Mouse (Mus musculus) adrenal gland, postnatal 4 days (tissue): ENCODE data around the gene Frmd5. TPM values are rescaled to one million over a fixed set of nuclear protein-coding genes. Genes with fewer than 3 reads are reported as not detected.
A peak's percentile ranks its signal among the peaks of the same experiment; 100 is the strongest.
"Not testable (repeated sequence)": the region's sequence is repeated elsewhere in the genome, so short reads cannot be mapped to it uniquely, and the experiment has no call there.

Source experiments
- DNase-seq, 2 experiments: peaks; one replicate each; pipeline ENCODE4 v3.0.0; 2021 to 2022; ENCODE audit warnings: low spot score in 2 of 2, mixed read lengths in 2 of 2
- long read RNA-seq, 2 experiments: library from polyadenylated mRNA; stranded (forward); transcript quantifications; one replicate each; pipeline ENCODE4 v2.0.0; 2021
- total RNA-seq, 2 experiments: library from RNA; stranded (reverse); gene quantifications; 2 replicates each; pipeline ENCODE4 v1.2.3; 2021

The Frmd5 gene
- total RNA-seq, result 100 to 1,000 TPM in 1 of 2 experiments, 10 to 100 TPM in 1; 88.1 to 103 TPM
- long read RNA-seq, experiment 1, partial matches to known transcripts, result 6 of 13 reads
- long read RNA-seq, experiment 1, other reads (novel, unspliced or antisense), result 7 of 13 reads
- long read RNA-seq, experiment 2, partial matches to known transcripts, result 11 of 33 reads
- long read RNA-seq, experiment 2, other reads (novel, unspliced or antisense), result 22 of 33 reads

GRCm38 (mm10) chr2:121806959-121807653 is at the start of gene Frmd5:
TSS of gene Frmd5 (minus strand) at chr2:121807087.
- DNase-seq, result peak; percentile 73 to 81

- no peak for DNase-seq
These were observed 47.1 kb upstream of the Frmd5 start for GRCm38 (mm10) chr2:121853974-121854373.

DNA sequence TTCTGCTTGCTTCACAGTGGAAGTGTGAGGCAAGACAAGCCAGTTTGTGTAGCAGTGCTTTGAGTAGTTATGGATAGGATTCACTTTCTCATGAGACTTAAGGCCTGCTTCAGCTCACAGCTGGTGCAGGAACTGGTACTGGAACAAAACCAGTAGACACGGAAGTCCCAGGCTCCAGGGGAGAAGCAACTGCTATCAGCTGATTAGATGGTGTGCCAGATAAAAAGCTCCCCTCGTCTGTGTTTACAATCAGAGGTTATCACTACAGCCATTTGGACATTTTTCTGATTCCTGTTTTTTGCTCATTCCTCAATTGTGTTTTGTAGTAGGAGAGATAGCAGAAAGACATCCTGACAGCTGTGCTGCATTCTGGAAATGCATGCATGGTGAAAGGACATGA is 45.2 kb upstream of the Frmd5 start:
- DNase-seq, result no peak

GRCm38 (mm10) chr2:121846050-121846449 is 39.2 kb upstream of the Frmd5 start:
- no peak for DNase-seq

DNA sequence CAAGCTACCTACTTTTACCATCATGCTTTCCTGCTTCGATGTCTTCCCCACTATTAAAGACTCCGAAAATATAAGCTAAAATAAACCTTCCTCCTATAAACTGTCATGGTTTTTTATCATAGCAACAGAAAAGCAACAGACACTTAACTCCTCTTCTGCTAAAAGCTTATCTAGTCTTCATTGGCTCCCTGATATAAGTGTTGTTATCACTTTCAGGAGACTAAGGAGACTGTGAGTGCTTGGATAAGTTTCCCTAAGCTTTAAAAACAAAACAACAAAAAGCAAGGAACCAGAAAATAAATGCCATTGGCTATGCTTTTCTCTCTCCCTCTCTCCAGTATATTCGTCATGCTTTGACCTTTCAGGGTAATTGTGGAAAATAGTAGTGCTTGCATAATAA is 35.4 kb upstream of the Frmd5 start:
- no peak for DNase-seq

DNA sequence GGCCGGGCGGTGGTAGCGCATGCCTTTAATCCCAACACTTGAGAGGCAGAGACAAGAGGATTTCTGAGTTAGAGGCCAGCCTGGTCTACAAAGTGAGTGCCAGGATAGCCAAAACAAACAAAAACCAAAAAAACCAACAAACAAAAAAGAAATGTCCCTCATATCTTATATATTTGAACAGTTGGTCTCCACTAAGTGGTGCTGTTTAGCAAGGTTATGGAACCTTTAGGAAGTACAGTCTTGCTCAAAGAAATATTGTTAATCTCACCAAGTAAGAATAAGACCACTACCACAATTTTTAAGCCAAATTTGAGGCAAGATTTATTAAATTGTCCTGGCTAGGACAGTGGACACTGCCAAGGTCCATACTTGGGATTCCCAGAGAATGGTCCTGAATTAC is 34.6 kb upstream of the Frmd5 start:
- no peak for DNase-seq

DNA sequence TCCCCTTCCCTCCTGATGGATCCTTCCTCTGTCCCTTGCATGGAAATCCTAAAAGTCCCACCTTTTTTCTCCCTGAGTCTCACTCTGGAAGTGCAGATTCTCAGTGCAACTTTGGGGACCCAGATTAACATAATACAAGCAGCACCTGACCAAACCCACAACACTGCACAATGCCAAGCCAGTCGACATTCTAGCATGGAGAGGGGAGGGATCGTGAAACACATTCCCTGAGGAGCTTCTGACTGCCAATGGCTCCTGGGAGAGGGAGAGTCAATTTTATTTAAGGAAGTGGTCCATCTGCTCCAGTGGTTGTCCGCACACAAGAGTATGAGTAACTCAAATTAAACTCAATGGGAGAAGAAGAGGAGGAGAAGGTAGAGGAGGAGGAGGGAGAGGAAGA is 28.0 kb upstream of the Frmd5 start:
- DNase-seq, result no peak

GRCm38 (mm10) chr2:121832484-121832894 is 25.6 kb upstream of the Frmd5 start:
- peak in 1 of 2 experiments; percentile 32 for DNase-seq

- DNase-seq, result no peak
These were observed 21.5 kb upstream of the Frmd5 start for GRCm38 (mm10) chr2:121828411-121828810.

DNA sequence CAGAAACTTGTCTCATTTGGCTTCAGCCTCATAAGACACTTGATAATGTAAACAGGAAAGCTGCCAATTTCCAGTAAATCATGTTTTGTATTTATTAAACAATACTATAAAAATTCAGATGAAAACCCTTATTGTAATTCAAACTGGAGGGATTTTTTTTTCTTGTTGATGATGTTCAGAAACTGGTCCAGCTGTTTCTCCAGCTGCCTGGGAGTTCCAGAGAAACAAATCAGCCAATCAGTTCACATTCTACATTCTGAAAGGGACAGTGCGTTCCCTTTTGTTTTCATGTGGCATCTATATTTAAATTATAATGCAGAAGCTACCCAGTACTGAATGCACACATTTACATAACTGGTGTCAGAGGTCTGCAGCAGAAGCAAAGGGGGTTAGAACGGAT is 19.3 kb upstream of the Frmd5 start:
- no peak for DNase-seq

DNA sequence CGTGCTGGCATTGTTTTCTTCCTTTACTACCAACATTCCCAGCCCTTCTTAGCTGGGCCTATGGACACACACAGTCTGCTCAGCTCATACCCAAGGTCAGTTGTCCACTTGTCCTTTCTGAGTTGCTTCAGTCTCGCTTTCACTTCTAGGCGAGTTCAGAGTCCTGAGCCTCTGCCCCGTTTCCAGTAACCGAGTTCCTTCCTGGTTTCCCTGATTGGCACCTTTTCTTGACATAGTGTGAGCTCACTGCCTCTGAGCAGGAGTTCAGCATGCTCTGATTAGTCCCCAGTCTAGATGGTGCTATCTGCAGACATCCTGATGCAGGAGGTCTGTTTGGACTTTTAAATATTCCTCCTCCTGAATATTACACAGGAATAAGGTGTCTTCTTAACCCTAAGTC is 17.8 kb upstream of the Frmd5 start:
- DNase-seq, result no peak

DNA sequence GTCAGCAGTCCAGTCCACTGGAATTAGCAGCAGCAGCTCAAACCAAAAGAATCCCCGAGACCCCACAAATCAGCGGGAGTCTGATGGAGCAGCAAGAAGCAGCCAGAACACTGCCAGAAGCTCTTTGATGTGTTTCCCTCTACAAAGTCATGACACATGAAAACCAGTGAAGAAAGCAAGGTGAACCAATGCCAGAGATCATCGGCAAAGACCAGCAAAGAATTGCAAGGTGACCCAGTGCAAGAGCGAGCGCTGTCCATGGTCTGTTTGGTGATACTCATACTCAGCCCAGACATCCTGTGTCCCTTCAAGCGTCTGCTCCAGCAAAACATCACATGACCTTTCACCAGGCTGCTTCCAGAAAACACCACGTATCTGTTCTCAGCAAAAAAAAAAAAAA is 14.9 kb upstream of the Frmd5 start:
- no peak for DNase-seq

DNA sequence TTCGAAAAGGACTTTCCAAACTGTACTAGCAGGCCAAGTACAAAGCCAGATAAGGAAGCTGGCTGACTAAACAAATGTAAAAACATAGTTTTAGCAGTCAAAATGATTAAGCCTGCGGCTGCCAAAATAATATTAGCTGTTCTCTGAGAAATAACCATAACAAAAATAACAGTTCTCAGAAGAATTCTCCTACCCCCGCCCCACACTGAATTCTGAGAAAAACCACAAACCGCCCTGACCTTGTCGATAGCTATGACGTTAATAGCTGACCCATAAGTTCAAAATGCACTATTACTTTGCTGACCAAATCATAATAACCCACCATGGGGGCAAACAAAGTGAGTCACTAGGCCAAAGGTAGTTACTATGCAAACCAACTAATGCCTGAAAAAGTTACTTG is 4.0 kb upstream of the Frmd5 start:
- not testable (repeated sequence) for DNase-seq

DNA sequence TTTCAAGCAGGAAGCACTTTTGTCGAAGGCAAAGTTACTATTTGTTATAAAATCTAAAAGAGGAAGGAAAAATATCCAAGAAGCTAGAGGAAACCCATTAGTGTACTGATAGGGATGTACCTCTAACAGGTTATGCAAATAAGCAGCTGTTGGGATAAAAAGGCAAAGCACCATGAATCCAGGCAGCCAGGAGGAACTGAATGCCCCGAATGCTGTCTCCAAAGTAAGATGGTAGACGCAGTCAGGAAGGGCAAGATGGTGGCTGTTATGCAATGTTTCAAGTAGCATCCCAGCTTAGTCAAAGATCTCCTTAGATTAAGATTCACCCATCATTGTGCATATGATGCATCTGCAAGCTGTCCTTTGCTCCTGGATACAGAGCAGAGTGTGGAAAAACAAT is 2.2 kb upstream of the Frmd5 start:
- DNase-seq, result no peak

DNA sequence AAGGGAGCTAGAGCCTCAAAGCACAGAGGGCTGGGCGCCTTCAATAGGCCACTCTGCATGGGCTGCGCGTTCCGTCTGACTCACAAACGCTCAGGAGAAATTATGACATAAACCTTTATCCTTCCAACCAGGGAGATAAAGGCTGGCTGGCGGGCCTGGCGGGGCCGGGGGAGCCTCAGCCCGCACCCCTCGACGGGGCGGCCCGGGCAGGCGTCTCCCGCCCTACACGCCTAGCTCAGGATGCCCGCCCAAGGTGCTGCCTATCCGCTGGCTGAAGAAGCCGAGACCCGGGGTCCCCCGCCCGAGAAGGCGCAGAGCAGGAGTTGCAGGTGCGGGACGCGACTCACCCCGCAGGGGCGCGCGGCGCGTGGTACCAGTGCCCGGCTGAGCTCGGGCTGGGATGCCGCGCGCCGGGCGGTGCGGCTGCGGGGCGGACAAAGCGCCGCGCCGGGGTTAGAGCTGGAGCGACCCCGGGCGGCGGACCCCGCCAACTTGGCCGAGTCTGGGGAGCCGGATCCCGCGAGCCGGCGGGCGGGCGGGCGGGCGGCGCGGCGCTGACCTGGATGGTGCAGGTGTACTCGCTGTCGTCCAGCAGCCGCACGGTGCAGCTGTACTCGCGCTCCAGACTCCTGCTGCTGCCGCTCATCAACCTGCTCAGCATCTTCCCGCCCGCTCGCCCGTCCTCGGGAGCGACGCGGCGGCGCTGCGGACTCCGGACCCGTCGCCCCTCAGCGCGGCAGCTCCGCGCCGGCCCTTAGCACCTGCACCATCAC is 530 bp downstream of the Frmd5 start:
- DNase-seq, result peak in 1 of 2 experiments; percentile 7

GRCm38 (mm10) chr2:121799051-121799450 is 7.8 kb downstream of the Frmd5 start:
- no peak for DNase-seq

GRCm38 (mm10) chr2:121795995-121796394 is 10.9 kb downstream of the Frmd5 start:
- DNase-seq, result no peak

DNA sequence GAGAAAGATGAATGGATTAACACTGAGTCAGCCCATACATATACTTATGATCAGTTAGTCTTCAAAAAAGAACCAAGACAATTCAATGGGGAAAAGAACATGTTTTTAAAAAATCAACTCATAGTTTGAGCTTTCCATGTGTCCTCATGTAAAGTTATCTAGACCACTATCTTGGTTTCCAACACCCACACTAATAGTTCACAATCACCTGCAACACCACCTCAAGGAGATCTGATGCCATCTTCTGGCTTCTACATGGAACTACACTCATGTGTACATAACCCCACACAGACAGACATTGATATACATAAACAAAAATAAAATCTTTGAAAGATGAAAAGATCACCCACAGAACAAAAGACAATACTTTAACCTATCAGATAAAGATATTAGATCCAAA is 17.1 kb downstream of the Frmd5 start:
- DNase-seq, result no peak

DNA sequence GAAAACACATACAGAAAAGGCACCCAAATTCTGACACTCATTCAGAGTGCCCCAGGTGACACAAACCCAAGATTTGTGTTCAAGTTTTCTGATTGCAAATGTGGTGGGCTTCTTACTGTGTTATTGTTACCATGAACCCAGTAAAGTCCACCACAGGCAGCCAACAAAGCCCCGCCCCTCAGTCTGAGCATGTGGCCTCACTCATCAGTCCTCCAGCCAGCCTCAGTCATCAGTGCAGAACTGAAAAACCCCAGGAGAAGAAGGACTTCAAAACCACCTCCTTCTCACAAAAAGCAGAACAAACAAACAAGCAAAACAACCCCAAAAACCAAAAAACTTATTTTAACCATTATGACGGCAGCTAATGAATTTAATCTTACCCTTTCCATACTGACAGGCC is 18.5 kb downstream of the Frmd5 start:
- DNase-seq, result no peak

DNA sequence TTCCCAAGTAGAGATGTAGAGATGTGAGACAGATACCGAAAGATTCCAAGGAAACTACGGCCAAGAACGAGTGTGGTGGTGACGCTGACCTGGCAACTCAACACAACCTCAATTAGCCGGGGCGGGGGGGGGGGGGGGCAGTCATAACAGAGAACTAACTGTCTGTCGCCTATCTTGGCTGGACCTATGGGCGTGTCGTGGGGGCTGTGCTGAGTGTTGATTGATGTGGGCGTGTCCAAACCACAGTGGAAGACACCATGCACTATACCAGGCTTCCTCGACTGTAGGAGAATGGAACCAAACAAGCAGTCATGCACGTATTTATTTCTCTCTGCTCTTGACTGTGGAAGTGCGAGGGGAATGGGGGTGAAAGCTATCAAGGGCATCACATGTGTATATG is 19.1 kb downstream of the Frmd5 start:
- no peak for DNase-seq

- DNase-seq, result no peak
These were observed 19.6 kb downstream of the Frmd5 start for GRCm38 (mm10) chr2:121787271-121787670.

DNA sequence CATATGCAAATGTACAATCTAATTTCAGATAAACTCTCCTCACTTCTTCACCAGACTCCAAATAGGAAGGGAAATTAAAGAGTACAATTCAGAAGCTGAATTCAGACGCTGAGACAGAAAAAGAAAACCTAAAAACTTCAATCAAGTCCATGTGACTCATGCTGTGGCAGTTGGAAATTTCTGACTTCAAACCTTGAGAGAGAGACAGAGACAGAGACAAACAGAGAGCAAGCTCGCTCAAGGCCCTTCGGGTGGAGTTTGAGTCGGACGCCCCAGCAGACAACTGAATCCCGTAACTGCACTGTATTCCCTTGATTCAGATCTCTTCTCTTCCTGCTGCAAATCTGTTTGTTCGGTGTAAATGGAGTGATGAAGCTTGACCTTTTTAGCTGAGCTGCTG is 30.7 kb downstream of the Frmd5 start:
- no peak for DNase-seq
